Mouse (Mus musculus): ENCODE results near the gene Hdac5.

DNA sequence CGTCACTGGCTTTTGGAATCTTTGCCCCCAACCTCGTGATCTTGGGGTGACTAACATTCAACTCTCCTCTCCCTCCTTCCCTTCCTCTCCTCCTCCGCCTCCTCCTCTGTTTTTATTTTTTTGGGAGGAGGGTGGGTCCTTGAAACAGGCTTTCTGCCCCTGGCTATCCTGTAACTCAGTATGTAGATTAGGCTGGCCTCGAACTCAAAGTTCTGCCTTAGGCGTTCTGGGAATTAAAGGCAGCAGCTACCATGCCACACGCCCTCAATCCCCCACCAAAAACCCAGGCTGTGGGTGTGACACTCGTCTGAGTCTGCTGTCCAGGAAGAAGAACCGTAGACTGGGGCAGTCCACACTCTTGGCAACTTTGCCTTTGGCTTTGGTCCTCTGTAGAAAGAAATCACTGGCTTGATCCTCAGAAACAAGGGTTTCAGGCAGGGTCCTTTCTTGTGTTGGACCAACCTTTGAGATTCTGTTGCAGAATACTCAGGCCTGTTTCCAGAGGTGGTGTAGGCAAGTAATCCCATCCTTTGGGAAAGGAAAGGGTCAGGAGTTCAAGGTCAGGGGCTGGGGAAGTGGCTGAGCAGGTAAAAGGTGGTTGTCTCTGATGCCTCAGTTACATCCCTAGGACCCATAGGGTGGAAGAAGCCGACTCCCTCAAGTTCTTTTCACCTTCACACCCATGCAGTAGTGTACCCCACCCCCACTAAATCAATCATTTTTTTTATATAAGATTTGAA is 19.6 kb upstream of the Hdac5 start:
- TF ChIP-seq CTCF (IDR thresholded peaks at IDR 0.05) = no peak
- no peak for TF ChIP-seq EP300 (IDR thresholded peaks at IDR 0.05)
